Mouse (Mus musculus) ES-Bruce4 (cell line): ENCODE data around the gene Myh9.

Experiments used
- CTCF ChIP-seq: IDR thresholded peaks from one replicate; pipeline ENCODE4 v1.8.1; 2011; ENCODE audit warnings: low read depth, low read length
- EP300 ChIP-seq: IDR thresholded peaks from 2 replicates; pipeline ENCODE4 v1.6.1; 2011; ENCODE audit warnings: low read depth, low read length; ENCODE audit not compliant: insufficient read depth
- POLR2A ChIP-seq: IDR thresholded peaks from one replicate; pipeline ENCODE4 v1.8.1; 2011; ENCODE audit warnings: low read length; ENCODE audit not compliant: insufficient read depth

GRCm38 (mm10) chr15:77844955-77845635, 3.1 kb upstream of the Myh9 start:
- TF ChIP-seq POLR2A (no peak), EP300 (no peak), CTCF (no peak)
